Mouse (Mus musculus): Measurements from ENCODE around the gene Olfr156. TPM values are rescaled to one million over a fixed set of nuclear protein-coding genes. Genes with fewer than 3 reads are reported as not detected.
A peak's percentile ranks its signal among the peaks of the same experiment; 100 is the strongest.
"Not testable (repeated sequence)": the region's sequence is repeated elsewhere in the genome, so short reads cannot be mapped to it uniquely, and the experiment has no call there.

Olfr156 gene
- polyA plus RNA-seq, 1 experiment from 2014 or later = not detected

GRCm38 (mm10) chr4:43822896-43823550 lies 672 bp downstream of the Olfr156 start:
- Histone ChIP-seq H3K27me3 (ENCODE audit: low read depth, poor library complexity, severe bottlenecking) (no peaks in the 10 kb centered on the region), H3K27ac (no peak overlapping the region), H3K36me3 (no peaks in the 10 kb centered on the region), H3K4me3 (no peak overlapping the region), H3K4me1 (peaks cover 12% of the 10 kb centered on the region), H3K9me3 (replicated peaks) (no peaks in the 10 kb centered on the region)
- peak; percentile 18 for DNase-seq (ENCODE audit: low spot score)
- WGBS = 84% methylated on average over 13 of the region's 13 CpGs

GRCm38 (mm10) chr4:43798936-43799335 lies 24.8 kb downstream of the Olfr156 start:
- Histone ChIP-seq H3K27ac (no peak overlapping the region), H3K4me1 (no peaks in the 10 kb centered on the region), H3K27me3 (ENCODE audit: low read depth, poor library complexity, severe bottlenecking) (no peaks in the 10 kb centered on the region), H3K36me3 (no peaks in the 10 kb centered on the region), H3K9me3 (replicated peaks) (no peaks in the 10 kb centered on the region), H3K4me3 (no peak overlapping the region)
- no peak for DNase-seq (ENCODE audit: low spot score)
- 77% methylated on average over 7 of the region's 7 CpGs for WGBS

GRCm38 (mm10) chr4:43795844-43796243 lies 27.9 kb downstream of the Olfr156 start:
- 89% methylated on average over 5 of the region's 5 CpGs for WGBS
- H3K4me3 ChIP-seq = not testable (repeated sequence)

GRCm38 (mm10) chr4:43795296-43795695 lies 28.4 kb downstream of the Olfr156 start:
- 68% methylated on average over 6 of the region's 6 CpGs for WGBS
- no peaks in the 10 kb centered on the region for H3K9me3 ChIP-seq (replicated peaks)
- H3K27ac ChIP-seq = no peak overlapping the region
- no peak for DNase-seq (ENCODE audit: low spot score)
- no peaks in the 10 kb centered on the region for H3K27me3 ChIP-seq (ENCODE audit: low read depth, poor library complexity, severe bottlenecking)
- H3K36me3 ChIP-seq = no peaks in the 10 kb centered on the region
- no peaks in the 10 kb centered on the region for H3K4me1 ChIP-seq
- no peak overlapping the region for H3K4me3 ChIP-seq

More at GRCm38 (mm10) chr4:43795844-43796243, 27.9 kb downstream of the Olfr156 start:
- H3K27ac ChIP-seq; H3K36me3 ChIP-seq; H3K4me1 ChIP-seq; DNase-seq (ENCODE audit: low spot score); H3K27me3 ChIP-seq (ENCODE audit: low read depth, poor library complexity, severe bottlenecking); H3K9me3 ChIP-seq (replicated peaks): not testable (repeated sequence)

GRCm38 (mm10) chr4:43772304-43772703 lies 51.4 kb downstream of the Olfr156 start:
- Histone ChIP-seq H3K4me1 (no peaks in the 10 kb centered on the region), H3K9me3 (replicated peaks) (0 out of 2 replicates have a peak, but pooled peaks cover 2% of the 10 kb centered on the region), H3K27ac (no peak overlapping the region), H3K36me3 (no peaks in the 10 kb centered on the region), H3K4me3 (no peak overlapping the region), H3K27me3 (ENCODE audit: low read depth, poor library complexity, severe bottlenecking) (no peaks in the 10 kb centered on the region)
- no peak for DNase-seq (ENCODE audit: low spot score)
- WGBS = 60% methylated on average over 2 of the region's 2 CpGs

- Histone ChIP-seq H3K4me1 (no peaks in the 10 kb centered on the region), H3K27me3 (ENCODE audit: low read depth, poor library complexity, severe bottlenecking) (no peaks in the 10 kb centered on the region), H3K27ac (no peak overlapping the region), H3K9me3 (replicated peaks) (0 out of 2 replicates have a peak, but pooled peaks cover 2% of the 10 kb centered on the region), H3K4me3 (no peak overlapping the region), H3K36me3 (no peaks in the 10 kb centered on the region)
- 77% methylated on average over 6 of the region's 6 CpGs for WGBS
- no peak for DNase-seq (ENCODE audit: low spot score)
Observed at GRCm38 (mm10) chr4:43771626-43772025, 52.1 kb downstream of the Olfr156 start.

- Histone ChIP-seq H3K36me3 (no peaks in the 10 kb centered on the region), H3K27me3 (ENCODE audit: low read depth, poor library complexity, severe bottlenecking) (no peaks in the 10 kb centered on the region), H3K9me3 (replicated peaks) (0 out of 2 replicates have a peak, but pooled peaks cover 2% of the 10 kb centered on the region), H3K27ac (no peak within 1 kb of the TSS), H3K4me3 (no peak within 1 kb of the TSS), H3K4me1 (no peaks in the 10 kb centered on the region)
- WGBS = 84% methylated on average over 6 of the region's 6 CpGs
- DNase-seq (ENCODE audit: low spot score) = no peak
Observed at GRCm38 (mm10) chr4:43770909-43771308, 52.8 kb downstream of the Olfr156 start, which contains the start of gene Olfr159. Gene Olfr159, minus strand, starts transcription at chr4:43771009.

Other genes with a start within 250 kb of the Olfr156 start
- gene Rgp1, start 245.2 kb downstream of the Olfr156 start, polyA plus RNA-seq (2016; fragmentation: Nextera tagmentation; extraction: Ambion mirVana) = 22.7 and 30.0 TPM in 2 replicates
- 24.3 and 29.2 TPM in 2 replicates for gene Gba2, start 245.0 kb downstream of the Olfr156 start, polyA plus RNA-seq (2016; fragmentation: Nextera tagmentation; extraction: Ambion mirVana)
- gene Msmp, start 239.4 kb downstream of the Olfr156 start, polyA plus RNA-seq (2016; fragmentation: Nextera tagmentation; extraction: Ambion mirVana) = 0.44 TPM in 1 of 2 replicates, not detected in the other
- gene Npr2, start 192.0 kb downstream of the Olfr156 start, polyA plus RNA-seq (2016; fragmentation: Nextera tagmentation; extraction: Ambion mirVana) = 2.8 and 4.8 TPM in 2 replicates
- 1.0 and 1.2 TPM in 2 replicates for gene Spag8, start 170.3 kb downstream of the Olfr156 start, polyA plus RNA-seq (2016; fragmentation: Nextera tagmentation; extraction: Ambion mirVana)
- gene Hint2, start 167.4 kb downstream of the Olfr156 start, polyA plus RNA-seq (2016; fragmentation: Nextera tagmentation; extraction: Ambion mirVana) = 61.9 and 66.4 TPM in 2 replicates
- 2.2 and 3.4 TPM in 2 replicates for gene Tmem8b, start 154.9 kb downstream of the Olfr156 start, polyA plus RNA-seq (2016; fragmentation: Nextera tagmentation; extraction: Ambion mirVana)
- 1.6 and 1.7 TPM in 2 replicates for gene Fam221b, start 154.8 kb downstream of the Olfr156 start, polyA plus RNA-seq (2016; fragmentation: Nextera tagmentation; extraction: Ambion mirVana)
- gene Olfr70, start 123.1 kb downstream of the Olfr156 start, polyA plus RNA-seq (2016; fragmentation: Nextera tagmentation; extraction: Ambion mirVana) = not detected in 2 replicates
- gene Olfr71, start 113.6 kb downstream of the Olfr156 start, polyA plus RNA-seq (2016; fragmentation: Nextera tagmentation; extraction: Ambion mirVana) = not detected in 2 replicates
- gene Hrct1, start 96.7 kb downstream of the Olfr156 start, polyA plus RNA-seq (2016; fragmentation: Nextera tagmentation; extraction: Ambion mirVana) = 0.35 and 0.40 TPM in 2 replicates
- 0.05 and 0.10 TPM in 2 replicates for gene Spaar, start 93.9 kb downstream of the Olfr156 start, polyA plus RNA-seq (2016; fragmentation: Nextera tagmentation; extraction: Ambion mirVana)
- gene Olfr159, start 52.9 kb downstream of the Olfr156 start, polyA plus RNA-seq (2016; fragmentation: Nextera tagmentation; extraction: Ambion mirVana) = not detected in 2 replicates
- gene Olfr157, start 16.3 kb upstream of the Olfr156 start, polyA plus RNA-seq (2016; fragmentation: Nextera tagmentation; extraction: Ambion mirVana) = not detected in 2 replicates
- gene Olfr155, start 27.7 kb upstream of the Olfr156 start, polyA plus RNA-seq (2016; fragmentation: Nextera tagmentation; extraction: Ambion mirVana) = not detected in 2 replicates
- gene Reck, start 51.6 kb upstream of the Olfr156 start, polyA plus RNA-seq (2016; fragmentation: Nextera tagmentation; extraction: Ambion mirVana) = 20.2 and 22.9 TPM in 2 replicates
- gene Glipr2, start 133.5 kb upstream of the Olfr156 start, polyA plus RNA-seq (2016; fragmentation: Nextera tagmentation; extraction: Ambion mirVana) = 30.1 and 44.7 TPM in 2 replicates
- gene Ccin, start 159.6 kb upstream of the Olfr156 start, polyA plus RNA-seq (2016; fragmentation: Nextera tagmentation; extraction: Ambion mirVana) = not detected in 2 replicates
- 215 and 217 TPM in 2 replicates for gene Clta, start 180.6 kb upstream of the Olfr156 start, polyA plus RNA-seq (2016; fragmentation: Nextera tagmentation; extraction: Ambion mirVana)